Mouse (Mus musculus) duodenum, adult 2 months (tissue): ENCODE data around the gene Cacna1e. TPM values are rescaled to one million over a fixed set of nuclear protein-coding genes. Genes with fewer than 3 reads are reported as not detected.

Experiments
- polyA plus RNA-seq: library from polyadenylated mRNA; depleted of rRNA; stranded (reverse); fragments of >200 nt; gene quantifications from 2 replicates; pipeline ENCODE4 v1.2.3, GENCODE M21; 2012; ENCODE audit warnings: low replicate concordance; rRNA removed

Gene Cacna1e
- polyA plus RNA-seq: 0.51 and 0.57 TPM in 2 replicates

GRCm38 (mm10) chr1:154884275-154885206 lies at the start of gene Cacna1e:
Gene Cacna1e (minus strand): TSS chr1:154884501.

Other genes starting within 250 kb of the Cacna1e start
- 23.4 and 78.0 TPM in 2 replicates for gene Ier5, start 215.1 kb upstream of the Cacna1e start, polyA plus RNA-seq